Mouse (Mus musculus) liver, postnatal 0 days (tissue): ENCODE measurements around the gene Epo.

Experiments
- CTCF ChIP-seq: sonication (generic); IDR thresholded peaks from 2 replicates; pipeline ENCODE4 v1.5.1; 2016; ENCODE audit warnings: antibody characterized with exemption, low read depth
- EP300 ChIP-seq: IDR thresholded peaks from 2 replicates; pipeline ENCODE4 v1.6.1; 2016; ENCODE audit warnings: antibody characterized with exemption, low read depth, mild to moderate bottlenecking

DNA sequence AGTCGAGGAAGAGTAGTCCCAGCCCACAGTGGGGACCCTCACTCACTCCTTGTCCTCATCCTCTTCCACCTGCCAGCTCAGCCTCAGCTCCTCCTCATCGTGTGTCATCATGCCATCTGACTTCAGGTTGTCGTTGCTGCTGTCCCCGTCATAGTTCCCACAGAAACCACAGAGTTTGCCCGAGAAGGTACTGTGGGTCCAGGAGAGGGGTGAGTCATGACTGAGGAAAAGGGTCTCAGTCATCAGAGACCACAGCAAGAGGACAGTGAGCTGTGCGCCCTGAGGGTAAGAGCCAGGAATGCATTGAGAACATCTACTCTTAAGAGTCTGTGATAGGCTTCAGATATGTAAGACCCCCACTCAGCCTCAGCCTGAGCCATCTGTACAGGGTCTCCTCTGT, 77.8 kb downstream of the Epo start:
- TF ChIP-seq CTCF (no peak), EP300 (no peak)
